ENCODE assay signal across 8 mouse cellular contexts in genomic region chr7:19119083-19119482, GRCm38 (mm10). TPM values are rescaled to one million over a fixed set of nuclear protein-coding genes. Genes with fewer than 3 reads are reported as not detected.
A peak's percentile ranks its signal among the peaks of the same experiment; 100 is the strongest.
DNase-seq lines count a peak whose midpoint lies in the region; ATAC-seq and TF ChIP-seq lines count a peak whose summit lies in the region.

No protein-coding gene starts in this region.

- peak; percentile 72 for DNase-seq in cerebellum, adult 11-12 months
- DNase-seq in cerebellum, adult 8-10 months, result no peak
- no peak for DNase-seq in lung, postnatal 14 days
- no peak for DNase-seq in limb, embryonic 14.5 days (ENCODE audit: low spot score)
- DNase-seq in layer of hippocampus, postnatal 14 days (ENCODE audit: low spot score in 2 of 2), result no peak
- no peak for DNase-seq in B cell, adult 2 months

- H3K4me2 ChIP-seq in lung, embryonic 16.5 days (ENCODE audit: low read depth, low read length), result peak overlapping the region; percentile 84; the same call in 1 of the 2 replicates
- no peak overlapping the region for H3K4me2 ChIP-seq in limb, embryonic 14.5 days (replicated peaks; ENCODE audit: low read depth, low read length, severe bottlenecking)
- H3K4me2 ChIP-seq in stomach, embryonic 16.5 days (ENCODE audit: low read depth, low read length), result no peak overlapping the region

- no peak overlapping the region for H3K9ac ChIP-seq in lung, embryonic 16.5 days (ENCODE audit: low read length)
- no peak overlapping the region for H3K9ac ChIP-seq in limb, embryonic 14.5 days (ENCODE audit: low read depth, low read length, severe bottlenecking)
- H3K9ac ChIP-seq in stomach, embryonic 16.5 days (ENCODE audit: low read length), result no peak overlapping the region

- no peak overlapping the region for H3K27ac ChIP-seq in lung, embryonic 16.5 days (ENCODE audit: low read length)
- H3K27ac ChIP-seq in limb, embryonic 14.5 days (replicated peaks; ENCODE audit: low read depth, low read length), result no peak overlapping the region
- no peak overlapping the region for H3K27ac ChIP-seq in stomach, embryonic 16.5 days (ENCODE audit: low read length)

- ATAC-seq in lung, embryonic 16.5 days (ENCODE audit: low read depth), result peak; percentile 22; the same call in 1 of the 2 replicates
- ATAC-seq in limb, embryonic 14.5 days (ENCODE audit: low FRiP score, low read depth), result no peak; the same call in 1 of the 2 replicates
- ATAC-seq in stomach, embryonic 16.5 days (ENCODE audit: insufficient read depth, low FRiP score), result peak; percentile 4; the same call in 1 of the 2 replicates

- peaks cover 11% of the 10 kb centered on the region for H3K9me3 ChIP-seq in lung, embryonic 16.5 days (ENCODE audit: control insufficient read depth, low read length)
- 0 out of 2 replicates have a peak, but pooled peaks cover 4% of the 10 kb centered on the region for H3K9me3 ChIP-seq in limb, embryonic 14.5 days (ENCODE audit: control insufficient read depth, low read length)
- no peaks in the 10 kb centered on the region for H3K9me3 ChIP-seq in stomach, embryonic 16.5 days (replicated peaks; ENCODE audit: control insufficient read depth, low read length)

- H3K36me3 ChIP-seq in lung, embryonic 16.5 days (ENCODE audit: control insufficient read depth, insufficient read depth, low read length), result no peaks in the 10 kb centered on the region
- H3K36me3 ChIP-seq in limb, embryonic 14.5 days (ENCODE audit: control insufficient read depth, insufficient read depth, low read length), result no peaks in the 10 kb centered on the region
- H3K36me3 ChIP-seq in stomach, embryonic 16.5 days (ENCODE audit: control insufficient read depth, insufficient read depth, low read length), result no peaks in the 10 kb centered on the region

- H3K27me3 ChIP-seq in lung, embryonic 16.5 days (ENCODE audit: control insufficient read depth, insufficient read depth, low read depth, low read length), result no peaks in the 10 kb centered on the region
- H3K27me3 ChIP-seq in limb, embryonic 14.5 days (ENCODE audit: control insufficient read depth, insufficient read depth, low read length), result no peaks in the 10 kb centered on the region
- no peaks in the 10 kb centered on the region for H3K27me3 ChIP-seq in stomach, embryonic 16.5 days (ENCODE audit: control insufficient read depth, insufficient read depth, low read length)

- no peak for TF ChIP-seq POLR2A in limb, embryonic 14.5 days (IDR thresholded peaks at IDR 0.05; ENCODE audit: borderline replicate concordance, extremely low read depth, insufficient read depth, insufficient read length)

- 93% methylated on average over 8 of the region's 8 CpGs for WGBS in lung, embryonic 16.5 days
- 94% methylated on average over 8 of the region's 8 CpGs for WGBS in limb, embryonic 14.5 days
- WGBS in stomach, embryonic 16.5 days, result 91% methylated on average over 8 of the region's 8 CpGs

- H3K4me1 ChIP-seq in lung, embryonic 16.5 days (replicated peaks; ENCODE audit: control insufficient read depth, insufficient read depth, low read length), result peaks cover 14% of the 10 kb centered on the region
- peaks cover 12% of the 10 kb centered on the region for H3K4me1 ChIP-seq in limb, embryonic 14.5 days (ENCODE audit: control insufficient read depth, insufficient read depth, low read length)
- H3K4me1 ChIP-seq in stomach, embryonic 16.5 days (ENCODE audit: control insufficient read depth, insufficient read depth, low read length), result peaks cover 19% of the 10 kb centered on the region; the same call in 1 of the 2 replicates

- no peak overlapping the region; the same call in 1 of the 2 replicates for H3K4me3 ChIP-seq in lung, embryonic 16.5 days (ENCODE audit: low read length)
- H3K4me3 ChIP-seq in limb, embryonic 14.5 days (replicated peaks; ENCODE audit: low read length), result peak overlapping the region; percentile 76; the same call in 1 of the 2 replicates
- H3K4me3 ChIP-seq in stomach, embryonic 16.5 days (replicated peaks; ENCODE audit: low read length), result no peak overlapping the region

RNA-seq across cellular contexts. Expression of gene Fbxo46, which starts 0.6 kb away (rescaled TPM):
- 16.2 and 16.3 TPM in 2 replicates for polyA plus RNA-seq in lung, embryonic 16.5 days (2015; fragmentation: Nextera tagmentation; extraction: Ambion mirVana)
- 10.6 and 14.6 TPM in 2 replicates for polyA plus RNA-seq in limb, embryonic 14.5 days (2012; rRNA removed)
- 9.9 and 11.2 TPM in 2 replicates for polyA plus RNA-seq in limb, embryonic 14.5 days (2014; fragmentation: Nextera tagmentation; extraction: Ambion mirVana)
- polyA plus RNA-seq in stomach, embryonic 16.5 days (2015; fragmentation: Nextera tagmentation; extraction: Ambion mirVana), result 13.5 and 15.3 TPM in 2 replicates
- total RNA-seq in layer of hippocampus, postnatal 14 days (2021), result 10 to 100 TPM; 11.0 to 14.0 TPM

RNA-seq across cellular contexts. Expression of gene Gm4969, which starts 0.9 kb away (rescaled TPM):
- 1.9 and 2.2 TPM in 2 replicates for polyA plus RNA-seq in lung, embryonic 16.5 days (2015; fragmentation: Nextera tagmentation; extraction: Ambion mirVana)
- polyA plus RNA-seq in limb, embryonic 14.5 days (2012; rRNA removed), result 7.0 and 7.7 TPM in 2 replicates
- 2.5 and 4.0 TPM in 2 replicates for polyA plus RNA-seq in limb, embryonic 14.5 days (2014; fragmentation: Nextera tagmentation; extraction: Ambion mirVana)
- polyA plus RNA-seq in stomach, embryonic 16.5 days (2015; fragmentation: Nextera tagmentation; extraction: Ambion mirVana), result 2.2 and 2.5 TPM in 2 replicates
- under 1 TPM; 0.72 to 0.78 TPM for total RNA-seq in layer of hippocampus, postnatal 14 days (2021)

RNA-seq across cellular contexts. Expression of gene Six5, which starts 24.7 kb away (rescaled TPM):
- polyA plus RNA-seq in lung, embryonic 16.5 days (2015; fragmentation: Nextera tagmentation; extraction: Ambion mirVana), result 7.2 and 7.5 TPM in 2 replicates
- polyA plus RNA-seq in limb, embryonic 14.5 days (2012; rRNA removed), result 103 and 157 TPM in 2 replicates
- 19.1 and 20.3 TPM in 2 replicates for polyA plus RNA-seq in limb, embryonic 14.5 days (2014; fragmentation: Nextera tagmentation; extraction: Ambion mirVana)
- polyA plus RNA-seq in stomach, embryonic 16.5 days (2015; fragmentation: Nextera tagmentation; extraction: Ambion mirVana), result 8.8 and 10.4 TPM in 2 replicates
- total RNA-seq in layer of hippocampus, postnatal 14 days (2021), result 1 to 10 TPM; 2.1 to 2.7 TPM

RNA-seq across cellular contexts. Expression of gene Qpctl, which starts 30.0 kb away (rescaled TPM):
- polyA plus RNA-seq in lung, embryonic 16.5 days (2015; fragmentation: Nextera tagmentation; extraction: Ambion mirVana), result 15.4 and 15.7 TPM in 2 replicates
- 13.2 and 15.6 TPM in 2 replicates for polyA plus RNA-seq in limb, embryonic 14.5 days (2012; rRNA removed)
- 11.1 and 12.1 TPM in 2 replicates for polyA plus RNA-seq in limb, embryonic 14.5 days (2014; fragmentation: Nextera tagmentation; extraction: Ambion mirVana)
- polyA plus RNA-seq in stomach, embryonic 16.5 days (2015; fragmentation: Nextera tagmentation; extraction: Ambion mirVana), result 14.1 and 14.8 TPM in 2 replicates
- total RNA-seq in layer of hippocampus, postnatal 14 days (2021), result 10 to 100 TPM; 19.5 to 22.4 TPM

RNA-seq across cellular contexts. Expression of gene Snrpd2, which starts 30.4 kb away (rescaled TPM):
- polyA plus RNA-seq in lung, embryonic 16.5 days (2015; fragmentation: Nextera tagmentation; extraction: Ambion mirVana), result 135 and 144 TPM in 2 replicates
- 71.9 and 151 TPM in 2 replicates for polyA plus RNA-seq in limb, embryonic 14.5 days (2012; rRNA removed)
- 130 and 143 TPM in 2 replicates for polyA plus RNA-seq in limb, embryonic 14.5 days (2014; fragmentation: Nextera tagmentation; extraction: Ambion mirVana)
- polyA plus RNA-seq in stomach, embryonic 16.5 days (2015; fragmentation: Nextera tagmentation; extraction: Ambion mirVana), result 123 and 136 TPM in 2 replicates
- total RNA-seq in layer of hippocampus, postnatal 14 days (2021), result 10 to 100 TPM; 76.5 to 86.4 TPM
